Mouse (Mus musculus) R1 (cell line): ENCODE measurements around the gene Wnt11.

ENCODE experiments used
- DNase-seq: peaks from one replicate; pipeline ENCODE4 v3.0.0-alpha.2; 2018; ENCODE audit warnings: low read depth, low spot score

Gene Wnt11

GRCm38 (mm10) chr7:98903884-98904283, 69.0 kb downstream of the Wnt11 start:
- DNase-seq: no peak
